Mouse (Mus musculus): ENCODE measurements around the gene Ntn3. TPM values are rescaled to one million over a fixed set of nuclear protein-coding genes. Genes with fewer than 3 reads are reported as not detected.

Gene Ntn3
- total RNA-seq, 2 experiments from 2014 or later, result 12.3 to 12.4 TPM

- DNase-seq (ENCODE audit: low spot score in 2 of 2), result peak; percentile 79 to 91
Measured at GRCm38 (mm10) chr17:24211631-24212440, 2.5 kb upstream of the Ntn3 start.

DNA sequence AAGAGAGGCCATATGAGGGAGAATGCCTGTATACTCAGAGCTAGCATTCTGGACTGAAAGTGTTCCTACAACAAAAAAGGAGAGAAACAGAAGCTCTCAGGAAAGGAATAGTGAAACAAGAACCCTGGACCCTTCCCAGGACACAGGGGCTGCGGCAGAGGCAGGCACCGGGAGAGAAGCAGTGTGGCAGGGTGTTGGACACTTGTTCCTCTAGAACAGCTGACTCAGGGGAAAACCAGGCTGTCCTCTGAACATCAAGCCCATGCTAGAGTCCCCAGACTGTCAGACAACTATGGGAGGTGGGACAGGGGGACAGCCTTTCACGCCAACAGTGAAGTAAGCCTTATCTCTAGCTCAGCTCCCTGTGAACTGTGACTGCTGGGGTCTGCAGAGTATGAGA lies 1.3 kb upstream of the Ntn3 start:
- no peak for DNase-seq (ENCODE audit: low spot score in 2 of 2)

GRCm38 (mm10) chr17:24209916-24210240 lies 547 bp upstream of the Ntn3 start:
- no peak for DNase-seq (ENCODE audit: low spot score in 2 of 2)

- no peak for DNase-seq (ENCODE audit: low spot score in 2 of 2)
Measured at GRCm38 (mm10) chr17:24208641-24209042, 689 bp downstream of the Ntn3 start.

- DNase-seq (ENCODE audit: low spot score in 2 of 2), result no peak
Measured at GRCm38 (mm10) chr17:24207768-24208640, 1.3 kb downstream of the Ntn3 start.

GRCm38 (mm10) chr17:24206451-24207351 lies 2.6 kb downstream of the Ntn3 start:
- peak; percentile 76 to 79 for DNase-seq (ENCODE audit: low spot score in 2 of 2)

GRCm38 (mm10) chr17:24205908-24206361 lies 3.4 kb downstream of the Ntn3 start:
- DNase-seq (ENCODE audit: low spot score in 2 of 2), result peak in 1 of 2 experiments; percentile 53

DNA sequence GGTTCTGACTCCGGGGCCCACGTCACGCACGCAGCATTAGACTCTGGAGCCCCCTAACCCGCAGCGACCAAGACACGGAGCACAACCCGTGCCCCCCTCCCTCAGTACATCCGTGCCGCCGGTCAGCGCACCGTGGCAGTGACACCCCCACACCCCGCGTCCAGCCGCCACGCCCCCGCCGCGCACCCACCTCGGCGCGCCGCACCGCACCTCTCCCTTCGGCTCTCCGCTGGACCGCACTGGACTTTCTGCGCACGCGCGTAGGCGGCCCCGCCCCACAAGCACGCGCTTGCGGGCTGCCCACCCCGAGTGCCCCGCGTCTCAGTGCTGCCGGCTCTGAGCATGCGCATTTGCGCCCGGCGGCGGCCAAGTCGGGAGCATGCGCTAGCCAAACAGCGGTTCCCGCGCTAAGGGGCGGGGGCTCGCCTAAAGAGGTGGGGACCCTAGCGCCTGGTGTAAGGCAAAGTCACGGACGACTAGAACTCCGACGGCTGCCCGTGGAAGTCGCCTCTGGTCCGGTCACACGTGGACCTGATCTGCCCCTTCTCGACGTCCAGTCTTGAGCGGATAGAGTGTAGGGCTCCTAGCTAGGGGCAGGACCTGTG lies 3.9 kb downstream of the Ntn3 start, which contains the start of gene Tbc1d24:
Gene Tbc1d24, minus strand, starts transcription at position 279 of the 605 bp plus-strand sequence.
- DNase-seq (ENCODE audit: low spot score in 2 of 2), result peak; percentile 95 to 96

DNA sequence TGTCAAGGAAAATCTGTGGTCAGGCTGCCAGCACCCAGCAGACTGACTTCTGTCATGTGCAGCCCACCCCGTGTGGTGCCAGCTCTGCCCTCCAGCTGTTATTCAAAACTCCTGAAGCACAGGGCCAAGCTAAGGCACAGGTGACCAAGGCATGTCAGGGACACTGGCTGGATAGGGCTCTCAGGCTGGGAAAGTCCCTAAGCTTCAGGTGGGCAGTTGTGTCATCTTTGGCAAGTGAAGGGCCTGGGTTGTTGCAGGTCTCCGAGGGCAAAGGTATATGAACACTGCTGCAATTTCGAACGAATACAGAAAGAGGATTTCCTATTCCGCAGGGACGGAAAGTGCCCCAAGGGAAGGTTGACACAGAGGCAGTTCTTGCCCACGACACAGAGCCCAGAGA lies 4.5 kb downstream of the Ntn3 start:
- DNase-seq (ENCODE audit: low spot score in 2 of 2), result no peak

DNA sequence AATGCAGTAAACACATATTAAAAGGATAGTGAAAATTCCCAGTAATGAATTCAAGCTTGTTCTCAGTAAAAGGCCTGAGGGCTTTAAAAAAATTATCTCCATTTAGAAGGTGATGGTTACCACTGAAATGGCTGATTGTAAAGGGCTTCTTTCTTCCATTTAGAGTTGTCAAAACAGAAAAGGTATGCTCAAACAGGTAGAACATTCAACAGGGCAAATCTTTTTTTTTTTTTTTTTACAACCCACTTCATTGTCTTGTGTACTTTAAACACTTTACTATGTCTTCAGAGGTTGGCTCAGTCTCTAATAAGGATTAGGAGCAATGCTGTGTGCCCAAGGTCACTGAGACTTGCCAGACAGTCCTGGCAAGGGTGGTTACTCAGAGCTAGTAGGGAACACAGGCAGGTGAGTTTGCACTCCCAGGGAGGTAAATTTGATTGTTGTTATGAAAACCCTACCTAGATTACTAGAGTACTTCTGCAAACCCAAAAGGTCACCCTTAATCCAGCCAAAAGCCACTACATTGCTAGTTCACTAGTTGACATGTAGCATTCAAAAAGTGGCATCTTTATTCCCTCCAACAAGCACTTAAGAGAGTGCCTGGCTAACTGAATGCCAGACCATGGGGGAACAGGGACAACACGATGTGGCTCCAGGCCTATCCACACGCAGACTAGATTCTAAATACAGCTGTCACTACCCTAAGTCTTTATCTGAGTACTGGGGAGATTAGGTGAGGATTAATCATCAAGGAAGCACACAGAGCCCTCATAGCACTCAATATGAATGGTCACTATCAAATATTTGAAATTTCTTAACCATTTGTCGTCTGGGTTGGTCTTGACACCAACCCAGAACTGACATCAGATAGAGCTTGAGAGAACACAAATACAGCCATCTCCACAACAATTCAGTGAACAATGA lies 5.5 kb downstream of the Ntn3 start:
- no peak for DNase-seq (ENCODE audit: low spot score in 2 of 2)

DNA sequence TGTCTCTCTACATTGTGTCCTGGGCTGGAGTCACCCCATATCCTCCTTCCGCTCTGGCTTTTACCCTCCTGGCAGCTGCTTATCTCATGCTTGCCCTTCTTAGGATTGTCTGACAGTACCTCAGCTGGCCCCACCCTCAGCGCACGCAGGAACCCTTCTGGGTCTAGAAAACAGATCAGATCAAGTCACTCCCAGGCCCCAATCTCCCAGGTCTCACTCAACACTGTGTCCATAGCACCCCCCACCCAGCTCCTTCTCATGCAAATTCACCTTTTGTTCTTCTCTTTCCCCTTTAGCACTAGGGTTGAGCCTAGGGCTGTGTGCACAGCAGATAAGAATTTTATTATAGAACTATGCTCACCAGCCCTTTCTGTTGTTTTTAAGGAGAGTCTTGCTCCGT lies 6.3 kb downstream of the Ntn3 start:
- DNase-seq (ENCODE audit: low spot score in 2 of 2), result no peak

DNA sequence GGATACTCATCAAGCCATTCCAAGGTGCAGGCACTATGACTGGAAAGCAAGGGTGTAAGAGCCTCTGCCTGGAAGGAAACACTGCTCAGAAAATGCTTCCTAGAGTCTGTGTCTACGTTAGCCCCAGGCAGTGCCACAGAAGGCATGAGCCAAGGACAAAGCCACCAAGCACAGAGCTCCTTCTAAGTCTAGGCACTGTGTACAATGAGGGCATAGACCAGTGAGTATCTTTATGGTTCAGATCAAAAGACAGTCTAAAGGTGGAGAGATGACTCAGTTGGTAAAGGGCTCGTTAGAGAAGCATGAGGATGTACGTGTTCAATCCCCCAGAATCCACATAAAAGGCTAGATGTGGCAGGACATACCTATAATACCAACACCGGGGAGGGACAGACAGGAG lies 8.2 kb downstream of the Ntn3 start:
- no peak for DNase-seq (ENCODE audit: low spot score in 2 of 2)

GRCm38 (mm10) chr17:24199741-24200140 lies 9.6 kb downstream of the Ntn3 start:
- DNase-seq (ENCODE audit: low spot score in 2 of 2), result no peak

DNA sequence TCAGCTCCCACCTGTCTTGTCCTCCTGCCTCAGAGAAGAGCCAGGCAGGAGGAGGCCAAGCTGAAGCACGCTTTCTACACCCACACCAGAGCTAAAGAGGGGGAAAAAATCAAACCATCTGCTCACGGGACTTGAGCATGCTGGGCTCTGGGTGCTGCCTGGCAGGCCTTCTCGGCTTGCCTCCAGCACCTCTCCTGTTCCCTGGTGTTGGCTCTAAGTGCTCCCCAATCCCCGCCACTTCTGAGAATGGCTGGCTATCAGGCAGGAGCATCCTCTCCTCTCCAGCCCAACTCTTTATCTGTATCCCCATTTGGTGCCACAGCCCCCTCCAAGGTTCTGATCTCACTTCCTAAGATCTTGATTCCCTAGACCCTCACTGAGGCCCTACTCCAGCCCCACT lies 10.1 kb downstream of the Ntn3 start:
- peak; percentile 58 to 78 for DNase-seq (ENCODE audit: low spot score in 2 of 2)

GRCm38 (mm10) chr17:24197032-24197824 lies 12.1 kb downstream of the Ntn3 start:
- DNase-seq (ENCODE audit: low spot score in 2 of 2), result no peak

DNA sequence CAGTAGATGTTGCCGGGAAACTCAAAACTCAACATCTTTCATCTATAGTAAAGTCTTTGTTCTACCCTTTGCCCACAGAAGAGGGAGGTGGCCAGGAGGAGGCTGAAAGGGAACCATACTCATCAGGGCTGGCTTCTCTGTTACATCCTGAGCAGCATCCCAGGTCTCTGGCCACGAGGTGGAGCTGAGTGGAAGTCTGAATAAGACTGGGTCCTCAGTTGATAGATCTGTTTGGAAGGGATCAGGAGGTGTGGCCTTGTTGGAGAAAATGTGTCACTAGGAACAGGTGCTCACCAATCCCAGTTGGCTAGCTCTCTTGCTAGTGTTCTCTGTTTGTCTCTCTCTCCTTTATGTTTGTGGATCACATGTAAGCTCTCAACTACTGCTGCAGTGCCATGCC lies 14.0 kb downstream of the Ntn3 start:
- no peak for DNase-seq (ENCODE audit: low spot score in 2 of 2)

- no peak for DNase-seq (ENCODE audit: low spot score in 2 of 2)
Measured at GRCm38 (mm10) chr17:24193769-24194168, 15.6 kb downstream of the Ntn3 start.

GRCm38 (mm10) chr17:24193268-24193667 lies 16.1 kb downstream of the Ntn3 start:
- DNase-seq (ENCODE audit: low spot score in 2 of 2), result no peak

DNA sequence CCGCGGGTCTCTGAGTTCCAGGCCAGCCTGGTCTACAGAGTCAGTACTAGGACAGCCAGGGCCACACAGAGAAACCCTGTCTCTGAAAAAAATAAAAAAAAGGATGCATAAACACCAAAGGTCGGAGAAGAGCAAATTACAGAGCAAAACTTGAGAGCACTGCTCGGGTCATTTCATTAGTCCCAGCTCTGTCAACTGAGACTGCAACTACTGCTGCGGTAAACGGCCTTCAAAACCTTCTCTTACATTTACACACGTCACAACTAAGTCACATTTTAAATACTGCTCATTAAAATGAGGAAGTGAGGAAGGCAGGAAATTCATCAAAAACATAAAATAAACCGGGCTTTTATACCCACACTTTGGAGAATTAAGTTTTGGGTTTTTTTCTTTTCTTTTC lies 16.5 kb downstream of the Ntn3 start:
- DNase-seq (ENCODE audit: low spot score in 2 of 2), result no peak

Data from layer of hippocampus, postnatal 14 days (tissue).